Mouse (Mus musculus) MN1 (cell line): ENCODE measurements around the gene Prrx1.

Experiments used
- DNase-seq: peaks from one replicate; pipeline ENCODE4 v3.0.0-alpha.2; 2016; ENCODE audit warnings: low spot score

The Prrx1 gene

GRCm38 (mm10) chr1:163311006-163311836 lies 2.3 kb downstream of the Prrx1 start:
- no peak for DNase-seq

DNA sequence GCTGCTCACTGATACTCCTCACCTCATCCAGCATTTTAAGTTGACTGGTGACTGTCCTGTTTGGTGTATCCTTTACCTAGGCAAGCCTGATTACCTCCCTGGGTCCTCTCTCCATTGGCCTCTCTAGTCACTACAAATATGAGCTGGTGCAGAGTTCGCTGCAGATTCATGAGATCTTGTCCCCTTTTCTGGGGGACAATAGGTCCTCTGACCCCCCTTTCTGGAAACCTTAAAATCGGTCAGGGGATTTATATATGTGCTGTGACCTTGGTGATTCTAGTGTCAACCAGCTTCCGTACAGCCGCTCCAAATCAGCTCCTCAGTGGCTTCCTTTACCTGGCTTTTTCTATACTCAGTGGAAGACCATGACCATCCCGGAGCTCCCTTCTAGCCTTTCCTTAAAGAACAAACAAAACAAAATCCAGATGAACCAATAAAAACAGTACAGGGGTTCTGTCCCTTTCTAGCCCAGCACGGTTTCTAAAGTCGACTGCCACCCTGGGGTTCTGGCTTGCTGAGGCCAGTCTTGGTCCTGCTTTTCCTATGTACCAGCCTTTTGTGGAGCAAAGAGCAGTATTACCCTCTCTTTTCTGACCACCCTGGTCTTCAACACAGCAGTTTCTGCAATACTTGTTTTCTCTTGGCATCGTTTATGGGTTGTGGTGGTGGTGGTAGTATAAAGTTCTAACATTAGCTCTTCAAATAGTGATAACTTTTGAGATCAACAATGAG lies 3.3 kb downstream of the Prrx1 start:
- no peak for DNase-seq

- DNase-seq = no peak
These were observed 4.0 kb downstream of the Prrx1 start for GRCm38 (mm10) chr1:163309466-163309865.

DNA sequence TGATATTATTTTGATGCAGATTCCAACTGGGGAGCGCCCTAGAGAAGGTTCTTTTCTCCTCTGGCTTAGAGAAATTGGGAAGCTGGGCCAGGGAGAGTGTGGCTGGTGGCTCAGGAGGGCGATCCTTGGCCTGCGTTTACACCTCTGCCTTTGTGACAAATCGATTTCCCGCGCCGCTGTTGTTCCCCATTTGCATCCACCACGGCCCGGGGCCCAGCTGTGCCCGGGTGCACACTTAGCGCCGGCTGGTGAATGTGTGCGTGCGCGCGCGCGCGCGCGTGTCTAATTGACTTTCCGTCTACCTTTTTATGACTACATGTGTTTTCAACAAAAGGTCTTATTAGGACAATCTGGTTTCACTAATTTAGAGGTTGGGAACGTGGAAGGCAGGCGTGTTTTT lies 4.9 kb downstream of the Prrx1 start:
- DNase-seq = no peak

DNA sequence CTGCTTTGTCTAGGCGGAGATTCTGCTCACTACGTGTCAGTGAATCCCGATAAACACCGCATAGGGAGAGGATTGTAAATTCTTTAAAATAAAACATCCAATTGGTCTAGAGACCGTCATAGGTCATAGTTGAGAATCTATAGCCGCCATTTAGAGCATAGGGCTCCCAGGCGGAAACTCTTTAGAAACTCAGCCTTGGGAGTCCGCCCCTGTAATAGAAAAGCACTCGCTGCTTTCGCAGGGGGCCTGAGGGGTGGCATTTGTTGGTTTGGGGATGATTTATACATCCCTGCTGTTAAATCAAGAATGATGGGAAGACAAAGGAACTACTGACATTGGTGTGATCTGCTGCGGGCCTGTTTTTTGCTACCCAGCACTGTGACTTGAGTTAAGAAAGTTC lies 5.8 kb downstream of the Prrx1 start:
- DNase-seq = no peak

GRCm38 (mm10) chr1:163305956-163306355 lies 7.6 kb downstream of the Prrx1 start:
- no peak for DNase-seq

- no peak for DNase-seq
These were observed 8.7 kb downstream of the Prrx1 start for GRCm38 (mm10) chr1:163304837-163305236.

- DNase-seq = no peak
These were observed 11.2 kb downstream of the Prrx1 start for GRCm38 (mm10) chr1:163302292-163302691.

DNA sequence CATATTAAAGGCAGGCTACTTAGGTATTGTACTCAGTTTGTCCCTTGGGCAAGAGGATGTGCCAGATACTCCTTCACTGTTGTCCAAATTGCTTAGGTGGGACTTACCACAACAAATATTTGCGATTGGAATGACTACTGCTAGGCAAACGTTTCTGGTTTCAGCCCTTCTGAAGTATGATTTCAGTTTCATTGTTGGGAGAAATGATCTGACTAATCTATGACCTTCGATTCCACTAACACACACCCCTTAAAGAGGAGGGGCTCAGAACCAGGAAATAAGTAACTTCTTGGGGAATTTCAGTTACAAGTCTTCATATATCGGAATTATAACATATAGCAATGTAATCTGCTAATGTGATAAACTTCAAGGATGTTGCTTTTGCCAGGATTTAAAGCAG lies 20.4 kb downstream of the Prrx1 start:
- no peak for DNase-seq

GRCm38 (mm10) chr1:163291925-163292324 lies 21.6 kb downstream of the Prrx1 start:
- DNase-seq = no peak

- no peak for DNase-seq
These were observed 24.4 kb downstream of the Prrx1 start for GRCm38 (mm10) chr1:163289131-163289530.

GRCm38 (mm10) chr1:163285539-163285938 lies 28.0 kb downstream of the Prrx1 start:
- no peak for DNase-seq

GRCm38 (mm10) chr1:163285136-163285535 lies 28.4 kb downstream of the Prrx1 start:
- no peak for DNase-seq

- no peak for DNase-seq
These were observed 29.4 kb downstream of the Prrx1 start for GRCm38 (mm10) chr1:163283980-163284635.

GRCm38 (mm10) chr1:163281450-163282198 lies 31.9 kb downstream of the Prrx1 start:
- no peak for DNase-seq

GRCm38 (mm10) chr1:163280842-163281122 lies 32.7 kb downstream of the Prrx1 start:
- no peak for DNase-seq

DNA sequence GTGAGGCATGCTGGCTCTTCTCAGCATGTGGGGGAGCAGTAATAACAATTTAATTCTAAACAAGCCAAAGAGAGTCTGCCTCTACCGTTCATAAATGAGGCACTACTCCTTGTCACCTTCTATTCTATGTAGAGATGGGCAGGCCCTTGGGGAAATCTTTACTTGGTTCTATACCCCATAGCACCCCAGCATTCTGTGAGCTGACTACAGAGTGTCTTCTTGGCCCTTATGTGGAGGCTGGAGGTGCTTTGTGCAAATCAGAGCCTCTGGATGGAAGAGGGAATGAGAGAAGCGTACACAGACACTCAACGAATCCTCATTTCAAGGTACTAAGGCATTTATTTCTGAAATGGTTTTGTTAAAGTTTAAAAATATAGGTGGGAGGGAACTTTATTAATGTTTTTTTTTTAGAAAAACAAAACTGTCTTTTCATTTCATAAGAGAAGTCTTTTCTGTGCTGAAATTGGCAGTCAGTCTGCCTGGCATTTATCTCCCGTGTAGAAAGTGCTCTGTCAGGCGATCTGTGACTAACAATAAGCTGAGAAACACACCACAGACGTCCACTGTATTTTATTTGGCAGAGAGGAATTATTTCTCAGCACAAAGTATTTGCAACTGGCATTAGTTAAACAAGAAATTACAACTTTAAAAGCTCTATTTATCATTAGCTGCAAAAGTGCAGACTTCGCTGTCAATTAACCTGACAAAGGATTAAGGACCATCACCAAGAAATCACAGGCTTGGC lies 33.2 kb downstream of the Prrx1 start:
- DNase-seq = no peak

GRCm38 (mm10) chr1:163277069-163277468 lies 36.4 kb downstream of the Prrx1 start:
- no peak for DNase-seq

DNA sequence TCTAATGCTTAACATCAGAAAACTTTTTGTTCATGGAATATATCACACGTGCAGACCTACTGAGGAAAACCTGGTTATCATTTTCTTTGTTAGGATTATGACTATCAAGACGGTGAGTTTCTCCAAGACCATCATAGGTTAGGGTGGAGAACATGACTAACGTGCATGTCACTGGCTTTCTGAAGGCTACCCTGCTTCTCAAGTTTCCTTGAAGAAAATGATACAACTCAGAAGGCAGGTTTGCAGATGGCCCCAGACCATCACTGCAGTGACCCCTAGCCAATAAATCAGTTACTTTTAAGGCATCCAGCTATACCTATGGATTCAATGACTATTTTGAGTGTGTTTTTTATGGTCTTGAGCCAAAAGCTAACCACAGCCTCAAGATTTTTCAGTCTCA lies 38.6 kb downstream of the Prrx1 start:
- DNase-seq = no peak

DNA sequence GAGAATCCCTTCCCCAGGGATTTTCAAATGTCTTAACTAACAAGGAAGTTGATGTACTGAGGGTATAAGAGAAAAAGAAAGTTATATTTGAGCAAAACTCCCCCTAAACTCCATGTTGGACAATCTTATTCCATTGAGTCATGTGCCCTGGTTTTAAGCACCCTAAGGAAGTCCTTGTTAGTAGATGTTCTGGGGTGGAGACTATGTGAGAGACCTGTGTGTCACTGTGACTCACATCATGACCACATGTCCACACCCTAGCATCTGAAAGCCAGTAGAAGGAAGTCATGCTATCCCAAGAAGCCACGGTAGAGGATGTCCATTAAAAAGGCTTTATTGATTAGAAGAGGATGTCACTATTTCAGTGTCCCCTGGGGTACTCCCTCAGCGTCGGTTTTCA lies 40.4 kb downstream of the Prrx1 start:
- no peak for DNase-seq

DNA sequence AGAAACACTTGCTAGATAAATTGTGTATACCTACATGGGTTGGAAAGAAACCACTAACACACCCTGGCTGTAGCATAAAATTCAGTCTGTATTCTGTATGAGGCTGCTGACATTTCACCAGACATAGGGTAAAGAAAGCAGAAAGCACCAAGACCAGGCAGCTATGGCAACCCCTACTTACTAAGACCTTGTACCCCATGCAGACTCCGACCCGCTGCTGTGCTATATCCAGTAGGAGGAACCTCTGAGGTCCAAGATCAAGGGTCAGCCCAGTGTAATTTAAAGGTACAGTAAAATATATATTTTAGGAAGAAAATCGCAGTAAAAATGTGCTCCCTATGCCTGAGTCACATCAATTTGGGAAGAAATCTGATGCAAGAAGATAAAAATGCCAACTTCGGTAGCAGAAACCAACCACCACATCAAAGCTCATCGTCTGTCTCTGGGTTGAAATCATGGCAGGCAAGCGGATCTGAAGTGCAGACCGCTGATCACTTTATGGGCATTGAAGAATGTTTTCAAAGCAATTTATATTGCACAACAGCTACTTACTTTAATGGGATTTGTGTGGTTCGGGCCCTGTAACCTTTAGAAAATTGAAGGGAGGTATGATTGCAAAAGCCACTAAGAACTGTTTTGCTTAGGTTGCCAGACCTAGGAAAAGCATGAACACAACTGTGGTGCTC lies 46.5 kb downstream of the Prrx1 start:
- no peak for DNase-seq
